10 mouse cellular contexts compared by ENCODE assay signal in the genomic region with DNA sequence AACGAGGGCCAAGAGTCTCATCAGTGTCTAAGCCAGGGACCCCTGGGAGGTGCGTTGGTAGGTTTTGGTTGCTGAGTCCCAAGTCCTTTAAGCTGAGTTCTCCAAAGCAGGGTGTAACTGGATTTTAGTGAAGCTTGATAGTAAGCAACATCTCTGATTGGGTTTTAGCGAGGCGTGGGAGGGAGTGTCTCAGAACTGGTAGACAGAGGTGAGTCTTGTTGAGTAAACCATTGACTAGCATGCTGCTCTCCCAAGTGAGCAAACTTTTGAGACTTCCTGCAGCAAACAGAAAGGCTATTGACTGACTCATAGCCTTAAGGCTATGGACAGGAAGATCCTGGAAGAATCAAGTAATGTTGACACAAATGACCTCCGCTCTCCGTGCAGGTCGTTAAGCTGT.
DNase-seq lines count a peak whose midpoint lies in the region; ATAC-seq lines count a peak whose summit lies in the region.
"Had no signal": no experiment of that assay in that cellular context is flagged by ENCODE, and none has a peak within 500 bp of the region (broad histone marks: within the 10 kb centered on the region; RNA-seq: fewer than 3 reads in every experiment).

No protein-coding gene starts in this region.

- peaks cover 39% of the 10 kb centered on the region for H3K4me1 ChIP-seq in heart, embryonic 12.5 days (replicated peaks)
- peaks cover 33% of the 10 kb centered on the region for H3K4me1 ChIP-seq in embryonic facial prominence, embryonic 12.5 days
- 0 out of 2 replicates have a peak, but pooled peaks cover 3% of the 10 kb centered on the region for H3K4me1 ChIP-seq in liver, embryonic 16.5 days (ENCODE audit: control insufficient read depth, low read depth, low read length)

- no peaks in the 10 kb centered on the region for H3K27me3 ChIP-seq in heart, embryonic 12.5 days (replicated peaks)
- no peaks in the 10 kb centered on the region for H3K27me3 ChIP-seq in embryonic facial prominence, embryonic 12.5 days
- no peaks in the 10 kb centered on the region for H3K27me3 ChIP-seq in liver, embryonic 16.5 days (ENCODE audit: control insufficient read depth, insufficient read depth, low read depth, low read length)

- peak overlapping the region; percentile 80 for H3K4me2 ChIP-seq in heart, embryonic 12.5 days
- peak overlapping the region; percentile 5; the same call in 1 of the 2 replicates for H3K4me2 ChIP-seq in embryonic facial prominence, embryonic 12.5 days (replicated peaks)
- 0 out of 2 replicates have a peak overlapping the region, but pooled peaks have one; percentile 1 for H3K4me2 ChIP-seq in liver, embryonic 16.5 days (ENCODE audit: low read depth, low read length)

- ATAC-seq in heart, embryonic 12.5 days (ENCODE audit: insufficient number of reproducible peaks, low FRiP score): no peak
- ATAC-seq in embryonic facial prominence, embryonic 12.5 days (ENCODE audit: insufficient number of reproducible peaks, insufficient read depth, low FRiP score, low TSS enrichment): no peak
- ATAC-seq in liver, embryonic 16.5 days (ENCODE audit: low read depth): peak; percentile 30; the same call in 1 of the 2 replicates

- DNase-seq in heart, adult 8-10 months (ENCODE audit: low spot score): no peak
- peak; percentile 94 for DNase-seq in kidney, adult 9 months
- DNase-seq in right cerebral cortex, postnatal 36 days (ENCODE audit: low spot score in 2 of 2): no peak
- no peak for DNase-seq in layer of hippocampus, postnatal 25 days (ENCODE audit: extremely low spot score in 1 of 2, low spot score in 1 of 2)
- no peak for DNase-seq in frontal cortex, postnatal 36 days (ENCODE audit: low spot score in 2 of 2)
- DNase-seq: cerebellum, adult 8-10 months had no signal

- peak overlapping the region; percentile 20; the same call in 1 of the 2 replicates for H3K4me3 ChIP-seq in heart, embryonic 12.5 days
- H3K4me3 ChIP-seq in embryonic facial prominence, embryonic 12.5 days: no peak overlapping the region
- no peak overlapping the region for H3K4me3 ChIP-seq in liver, embryonic 16.5 days (ENCODE audit: low read depth, low read length)

- peaks cover 20% of the 10 kb centered on the region for H3K36me3 ChIP-seq in heart, embryonic 12.5 days
- no peaks in the 10 kb centered on the region for H3K36me3 ChIP-seq in embryonic facial prominence, embryonic 12.5 days
- H3K36me3 ChIP-seq in liver, embryonic 16.5 days (ENCODE audit: control insufficient read depth, insufficient read depth): no peaks in the 10 kb centered on the region

- WGBS in heart, embryonic 12.5 days: 50% methylated on average over 7 of the region's 7 CpGs
- WGBS in embryonic facial prominence, embryonic 12.5 days: 36% methylated on average over 7 of the region's 7 CpGs
- WGBS in liver, embryonic 16.5 days (ENCODE audit: insufficient replicate concordance): 47% methylated on average over 7 of the region's 7 CpGs

- H3K9ac ChIP-seq in heart, embryonic 12.5 days: no peak overlapping the region
- no peak overlapping the region for H3K9ac ChIP-seq in embryonic facial prominence, embryonic 12.5 days
- no peak overlapping the region for H3K9ac ChIP-seq in liver, embryonic 16.5 days (ENCODE audit: low read depth, low read length)

- H3K27ac ChIP-seq in heart, embryonic 12.5 days (ENCODE audit: poor library complexity, severe bottlenecking): 0 out of 2 replicates have a peak overlapping the region, but pooled peaks have one; percentile 24
- H3K27ac ChIP-seq in embryonic facial prominence, embryonic 12.5 days: peak overlapping the region; percentile 41; the same call in 1 of the 2 replicates
- no peak overlapping the region for H3K27ac ChIP-seq in liver, embryonic 16.5 days (ENCODE audit: low read length)

- no peaks in the 10 kb centered on the region for H3K9me3 ChIP-seq in heart, embryonic 12.5 days (replicated peaks)
- H3K9me3 ChIP-seq in embryonic facial prominence, embryonic 12.5 days: no peaks in the 10 kb centered on the region
- no peaks in the 10 kb centered on the region for H3K9me3 ChIP-seq in liver, embryonic 16.5 days (replicated peaks; ENCODE audit: control insufficient read depth, low read length)
- H3K9me3 ChIP-seq: megakaryocyte, embryonic 14.5 days had no signal

Comparison
In these comparisons a context has a peak if more than half of its experiments do, and no peak if none do; other contexts are left out.
1. H3K4me2 ChIP-seq: peak in every context shown above with its lines; median percentile 80 in heart, embryonic 12.5 days; 5 in embryonic facial prominence, embryonic 12.5 days; 1 in liver, embryonic 16.5 days.